Mouse (Mus musculus) heart, adult 2 months (tissue): ENCODE measurements at regions not wholly inside any gene's neighbourhood (a gene's known extent, or its start where the extent isn't known, plus 50 kb on each side); places are given as distances from the start of the nearest gene placed in this dataset.
"Not testable (repeated sequence)": the region's sequence is repeated elsewhere in the genome, so short reads cannot be mapped to it uniquely, and the experiment has no call there.

Experiments
- DNase-seq, 2 experiments: peaks; one replicate each; pipeline ENCODE4 v3.0.0; 2021
- H3K27ac ChIP-seq: fragments of 200-600 bp; 2 replicates; pipeline ENCODE4 v1.8.1; 2022
- H3K27me3 ChIP-seq: fragments of 200-500 bp; 2 replicates; pipeline ENCODE4 v1.6.1; 2012; ENCODE audit warnings: mild to moderate bottlenecking, low read length, inconsistent platforms, mixed read lengths; ENCODE audit not compliant: control insufficient read depth, insufficient read depth
- H3K36me3 ChIP-seq: fragments of 200-500 bp; 2 replicates; pipeline ENCODE4 v1.6.1; 2012; ENCODE audit warnings: low read length, inconsistent platforms; ENCODE audit not compliant: control insufficient read depth, insufficient read depth
- H3K4me1 ChIP-seq: fragments of 200-500 bp; 2 replicates; pipeline ENCODE4 v1.6.1; 2011; ENCODE audit warnings: low read length; ENCODE audit not compliant: control insufficient read depth, insufficient read depth
- H3K4me3 ChIP-seq: fragments of 200-600 bp; 2 replicates; pipeline ENCODE4 v1.8.1; 2022
- H3K79me2 ChIP-seq: fragments of 200-500 bp; replicated peaks from 2 replicates; pipeline ENCODE4 v1.6.1; 2012; ENCODE audit warnings: mild to moderate bottlenecking, inconsistent platforms, low read length, moderate library complexity, mixed read lengths; ENCODE audit not compliant: control insufficient read depth, insufficient read depth
- H3K9ac ChIP-seq: fragments of 200-500 bp; 2 replicates; pipeline ENCODE4 v1.6.1; 2012; ENCODE audit warnings: low read depth, mild to moderate bottlenecking, control low read depth, inconsistent platforms, low read length, mixed read lengths
- CTCF ChIP-seq: fragments of 200-600 bp; IDR thresholded peaks from 2 replicates; pipeline ENCODE4 v1.8.1; 2022; ENCODE audit warnings: antibody characterized with exemption, mild to moderate bottlenecking, moderate library complexity
- EP300 ChIP-seq: fragments of 200-500 bp; IDR thresholded peaks from 2 replicates; pipeline ENCODE4 v1.6.1; 2011; ENCODE audit warnings: low read depth, low read length, control low read depth; ENCODE audit not compliant: insufficient read depth
- POLR2A ChIP-seq: fragments of 200-500 bp; IDR thresholded peaks from 2 replicates; pipeline ENCODE4 v1.6.1; 2011; ENCODE audit warnings: mild to moderate bottlenecking, low read depth, low read length, control low read depth; ENCODE audit not compliant: insufficient read depth
- WGBS: fragments of 180-500 bp; shearing (Covaris S2); methylation state at CpG from one replicate; pipeline ENCODE4 v1.1.7; 2018; 5-methylcytosine and 5-hydroxymethylcytosine counted together
- intact Hi-C: fragments of 180-260 bp; cut with DNase I; formaldehyde crosslinking; loops from one replicate; pipeline ENCODE4 v1.15.1; 2025

GRCm38 (mm10) chr16:42505107-42505506 is 164.7 kb upstream of the Gap43 start:
- TF ChIP-seq EP300 (no peak), POLR2A (no peak), CTCF (no peak)
- Histone ChIP-seq H3K9ac (no peak overlapping the region), H3K27ac (no peak overlapping the region), H3K79me2 (no peaks in the 10 kb centered on the region), H3K4me3 (no peak overlapping the region), H3K36me3 (no peaks in the 10 kb centered on the region), H3K4me1 (no peaks in the 10 kb centered on the region), H3K27me3 (no peaks in the 10 kb centered on the region)
- WGBS: 46% methylated on average over 9 of the region's 9 CpGs
- no peak for DNase-seq
- intact Hi-C loops: no loop called here

GRCm38 (mm10) chr16:42501713-42502112 is 161.3 kb upstream of the Gap43 start:
- H3K4me3 ChIP-seq: no peak overlapping the region
- intact Hi-C loops: no loop called here
- no peaks in the 10 kb centered on the region for H3K79me2 ChIP-seq
- no peak for TF ChIP-seq POLR2A
- no peak for TF ChIP-seq EP300
- TF ChIP-seq CTCF: no peak
- H3K27me3 ChIP-seq: no peaks in the 10 kb centered on the region
- no peak for DNase-seq
- H3K9ac ChIP-seq: no peak overlapping the region
- H3K36me3 ChIP-seq: no peaks in the 10 kb centered on the region
- 85% methylated on average over 2 of the region's 2 CpGs for WGBS
- no peaks in the 10 kb centered on the region for H3K4me1 ChIP-seq
- no peak overlapping the region for H3K27ac ChIP-seq

- H3K9ac ChIP-seq, H3K27me3 ChIP-seq, H3K4me1 ChIP-seq, H3K4me3 ChIP-seq, H3K36me3 ChIP-seq, DNase-seq, H3K79me2 ChIP-seq, H3K27ac ChIP-seq, intact Hi-C loops: not testable (repeated sequence)
- WGBS: 42% methylated on average over 3 of the region's 3 CpGs
These were observed 160.7 kb upstream of the Gap43 start for GRCm38 (mm10) chr16:42501109-42501508.

- Histone ChIP-seq H3K27me3 (no peaks in the 10 kb centered on the region), H3K36me3 (no peaks in the 10 kb centered on the region), H3K27ac (no peak overlapping the region), H3K4me3 (no peak overlapping the region), H3K9ac (no peak overlapping the region), H3K4me1 (no peaks in the 10 kb centered on the region), H3K79me2 (no peaks in the 10 kb centered on the region)
- no peak for DNase-seq
- WGBS: 95% methylated on average over 6 of the region's 6 CpGs
- intact Hi-C loops: no loop called here
- TF ChIP-seq POLR2A: no peak
- no peak for TF ChIP-seq EP300
- TF ChIP-seq CTCF: no peak
These were observed 159.1 kb upstream of the Gap43 start for GRCm38 (mm10) chr16:42499514-42499913.

GRCm38 (mm10) chr16:42498368-42498767 is 157.9 kb upstream of the Gap43 start:
- 83% methylated on average over 2 of the region's 2 CpGs for WGBS
- H3K36me3 ChIP-seq: no peaks in the 10 kb centered on the region
- intact Hi-C loops: no loop called here

GRCm38 (mm10) chr16:42493596-42493995 is 153.1 kb upstream of the Gap43 start:
- no peaks in the 10 kb centered on the region for H3K36me3 ChIP-seq
- WGBS: 89% methylated on average over 1 of the region's 1 CpGs
- H3K4me3 ChIP-seq: no peak overlapping the region
- intact Hi-C loops: no loop called here
- H3K9ac ChIP-seq: no peak overlapping the region
- H3K27ac ChIP-seq: no peak overlapping the region
- no peaks in the 10 kb centered on the region for H3K79me2 ChIP-seq
- no peak for TF ChIP-seq EP300
- TF ChIP-seq CTCF: no peak
- no peak for TF ChIP-seq POLR2A
- no peak for DNase-seq
- no peaks in the 10 kb centered on the region for H3K4me1 ChIP-seq
- H3K27me3 ChIP-seq: no peaks in the 10 kb centered on the region

More at GRCm38 (mm10) chr16:42498368-42498767, 157.9 kb upstream of the Gap43 start:
- Histone ChIP-seq H3K4me1 (no peaks in the 10 kb centered on the region), H3K27me3 (no peaks in the 10 kb centered on the region), H3K9ac (no peak overlapping the region), H3K79me2 (no peaks in the 10 kb centered on the region), H3K4me3 (no peak overlapping the region), H3K27ac (no peak overlapping the region)
- no peak for TF ChIP-seq EP300
- no peak for TF ChIP-seq CTCF
- TF ChIP-seq POLR2A: no peak
- no peak for DNase-seq
